Mouse (Mus musculus) adrenal gland, postnatal 25 days (tissue): ENCODE results near the gene Slc3a1. TPM values are rescaled to one million over a fixed set of nuclear protein-coding genes. Genes with fewer than 3 reads are reported as not detected.

Source experiments
- DNase-seq: peaks from one replicate; pipeline ENCODE4 v3.0.0; 2021; ENCODE audit warnings: mixed read lengths
- total RNA-seq: library from RNA; stranded (reverse); gene quantifications from 2 replicates; pipeline ENCODE4 v1.2.3, GENCODE M21; 2021

The Slc3a1 gene
- total RNA-seq, 1 experiment from 2014 or later = 0.79 TPM

GRCm38 (mm10) chr17:85089621-85090020, 61.4 kb downstream of the Slc3a1 start:
- DNase-seq = no peak

DNA sequence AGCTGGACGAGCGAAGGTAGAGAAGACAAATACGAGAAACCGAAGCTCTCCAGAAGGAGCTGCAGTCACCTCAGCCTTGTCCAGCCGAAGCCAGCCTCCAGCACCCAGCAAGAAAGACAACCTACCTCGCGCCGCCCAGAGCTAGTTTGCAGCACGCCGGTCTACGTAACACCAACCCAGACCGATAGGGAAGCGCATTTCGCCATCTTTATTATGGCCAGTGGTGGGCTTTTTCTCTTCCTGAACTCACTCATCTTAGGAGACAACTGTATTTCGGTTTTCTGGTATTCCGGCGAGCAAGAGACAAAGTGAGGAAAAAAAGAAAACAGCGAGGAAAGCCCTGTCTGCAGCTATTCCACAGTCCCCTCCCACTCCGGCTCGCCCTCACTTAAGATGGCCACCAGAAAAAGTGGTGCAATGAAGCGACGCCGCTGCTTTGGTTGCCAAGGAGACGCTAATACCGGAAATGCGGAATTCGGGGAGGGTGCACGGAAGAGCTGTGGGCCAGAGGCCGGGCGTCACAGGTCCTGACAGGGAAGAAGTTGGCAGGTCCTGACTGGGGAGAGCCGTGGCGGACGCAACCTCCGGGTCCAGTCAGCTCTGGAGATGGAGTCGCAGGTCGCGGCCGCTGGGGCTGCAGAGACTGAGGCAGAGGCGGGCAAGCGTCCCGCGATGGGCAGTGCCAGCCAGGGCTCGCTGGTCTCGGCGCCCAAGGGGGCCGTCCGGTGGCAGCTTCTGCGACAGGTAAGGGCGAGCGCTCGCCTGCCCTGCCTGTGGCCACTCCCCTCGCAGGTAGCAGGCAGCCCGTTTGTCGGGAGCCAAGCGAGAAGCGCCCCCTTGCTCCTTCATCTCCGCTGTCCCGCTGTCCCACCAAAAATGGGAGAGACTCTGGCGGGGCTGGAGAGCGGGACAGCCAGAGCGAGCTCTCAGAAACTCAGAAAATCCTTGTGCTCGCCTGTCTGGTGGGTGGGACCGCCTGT, 62.2 kb downstream of the Slc3a1 start, which contains the start of the genes Prepl and Camkmt:
Gene Prepl, minus strand, starts transcription at position 122 of the 980 bp plus-strand sequence.
Gene Camkmt, plus strand, starts transcription at position 433 of the 980 bp plus-strand sequence.
- DNase-seq = peak; percentile 91

GRCm38 (mm10) chr17:85091762-85092161, 63.6 kb downstream of the Slc3a1 start:
- DNase-seq = no peak

GRCm38 (mm10) chr17:85096396-85096795, 68.2 kb downstream of the Slc3a1 start:
- no peak for DNase-seq

DNA sequence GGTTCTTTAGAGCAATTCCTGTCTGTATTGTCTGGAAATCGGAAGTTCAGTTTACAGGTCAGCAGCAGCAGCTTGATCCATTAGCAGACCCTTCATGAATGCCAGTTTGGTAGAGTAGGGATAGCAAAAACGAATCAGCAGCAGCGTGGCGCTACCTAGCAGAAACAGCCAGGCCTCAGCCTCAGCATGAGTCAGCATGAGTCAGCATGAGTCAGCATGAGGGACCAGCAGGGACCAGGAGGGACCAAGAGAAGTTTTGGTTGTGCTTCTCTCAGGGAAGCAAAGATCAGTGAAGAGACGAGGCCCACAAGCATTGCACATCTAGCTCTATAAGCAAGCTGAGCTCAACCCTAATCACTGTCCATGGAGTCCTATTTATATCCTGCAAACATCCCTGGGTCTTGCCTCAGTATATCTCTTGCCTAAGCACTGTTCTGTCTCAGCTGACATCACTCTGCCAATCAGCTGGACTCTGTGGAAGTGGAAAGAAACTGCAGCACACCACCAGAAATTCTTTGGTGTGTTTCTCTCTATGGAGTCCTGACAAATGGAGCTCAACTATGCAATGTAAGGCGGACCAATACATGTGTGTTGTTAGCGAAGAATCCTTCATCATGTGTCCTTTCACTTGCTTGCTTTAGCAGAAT, 70.6 kb downstream of the Slc3a1 start:
- DNase-seq = no peak

- DNase-seq = no peak
These were observed 72.1 kb downstream of the Slc3a1 start for GRCm38 (mm10) chr17:85100232-85100631.

DNA sequence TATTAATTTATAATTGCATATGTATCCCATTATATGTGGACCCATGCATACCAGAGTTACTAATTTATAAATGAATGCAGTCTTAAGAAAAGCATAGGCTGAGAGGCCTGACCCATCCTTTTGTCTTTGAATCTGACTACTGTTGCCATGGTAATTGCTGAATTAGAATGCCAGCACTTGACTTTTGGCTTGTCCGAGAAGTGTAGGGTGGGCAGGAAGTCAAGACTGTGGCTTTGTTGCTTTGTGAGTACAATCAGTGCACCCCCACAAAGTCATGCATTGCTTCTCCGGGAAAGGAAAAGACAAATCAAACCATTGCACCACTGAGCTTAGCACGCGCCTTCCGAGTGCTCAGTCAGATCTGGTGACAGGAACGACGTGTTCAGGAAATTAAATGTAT, 73.6 kb downstream of the Slc3a1 start:
- no peak for DNase-seq

DNA sequence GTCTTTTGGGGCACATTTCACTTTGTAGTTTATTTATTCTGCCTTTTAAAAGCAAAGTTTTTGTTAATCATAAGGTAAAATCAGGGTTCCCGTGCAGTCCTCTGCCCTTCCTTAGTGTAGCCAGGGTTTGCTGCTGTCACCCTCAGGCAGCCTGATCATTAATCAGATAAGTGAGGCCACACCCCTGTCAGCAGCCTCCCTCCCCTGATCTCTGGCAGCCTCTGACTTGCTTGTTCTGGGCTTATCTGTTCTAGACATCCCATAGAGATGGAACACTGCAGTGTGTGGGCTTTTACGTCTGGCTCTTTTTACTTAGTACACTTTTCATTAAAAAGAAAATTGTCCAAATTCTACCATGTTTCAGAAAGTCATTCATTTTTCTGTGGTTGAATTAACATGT, 75.1 kb downstream of the Slc3a1 start:
- DNase-seq = no peak

DNA sequence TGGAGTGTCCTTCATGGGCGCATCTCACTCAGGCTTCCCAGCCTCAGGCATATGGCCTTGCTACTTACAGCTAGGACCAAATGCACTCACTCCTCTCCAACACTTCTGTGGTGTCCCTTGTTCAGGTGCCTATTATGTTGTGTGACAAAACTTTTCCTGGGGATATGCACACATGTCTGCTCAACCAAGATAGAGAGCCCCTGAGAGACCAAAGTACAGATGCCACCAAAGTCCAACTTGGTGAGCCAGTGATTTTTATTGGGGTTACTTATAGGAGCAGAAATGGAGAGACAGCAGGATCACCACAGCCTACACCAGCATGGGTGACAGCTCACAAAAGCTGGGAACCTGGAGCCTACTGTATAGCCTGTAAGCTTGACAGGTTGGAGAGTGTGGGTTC, 82.5 kb downstream of the Slc3a1 start:
- no peak for DNase-seq

DNA sequence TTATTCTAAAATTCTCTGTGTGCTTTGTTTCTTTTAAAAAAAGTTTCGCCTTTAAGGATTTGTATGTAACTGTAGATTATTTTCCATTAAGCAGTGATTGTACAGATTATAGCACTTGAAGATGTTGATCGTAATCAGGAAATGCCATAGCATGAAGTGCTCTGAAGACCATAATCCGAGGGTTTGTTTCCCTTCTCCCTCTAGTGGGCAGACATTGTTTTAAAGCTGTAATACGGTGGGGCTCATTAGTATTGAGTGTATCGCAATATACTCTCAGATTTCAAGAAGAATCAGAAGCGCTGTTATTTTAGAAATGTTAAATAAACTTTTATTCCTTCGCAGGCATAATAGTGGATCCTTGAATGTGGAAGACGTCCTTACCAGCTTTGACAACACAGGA, 85.3 kb downstream of the Slc3a1 start:
- no peak for DNase-seq

Other genes starting within 250 kb of the Slc3a1 start
- gene Lrpprc, start 237.6 kb upstream of the Slc3a1 start, total RNA-seq = 75.1 and 80.6 TPM in 2 replicates
- gene Ppm1b, start 71.6 kb upstream of the Slc3a1 start, total RNA-seq = 143 and 172 TPM in 2 replicates
- 38.4 and 41.4 TPM in 2 replicates for gene Prepl, start 61.9 kb downstream of the Slc3a1 start, total RNA-seq
- gene Camkmt, start 62.2 kb downstream of the Slc3a1 start, total RNA-seq = 6.9 and 8.0 TPM in 2 replicates